Mouse (Mus musculus) megakaryocyte, embryonic 14.5 days (primary cell): ENCODE results near the gene Mtss1l. TPM values are rescaled to one million over a fixed set of nuclear protein-coding genes. Genes with fewer than 3 reads are reported as not detected.

ENCODE experiments used
- H3K27me3 ChIP-seq: replicated peaks from 2 replicates; pipeline ENCODE3; 2012; ENCODE audit warnings: inconsistent platforms
- H3K36me3 ChIP-seq: replicated peaks from 2 replicates; pipeline ENCODE3; 2012; ENCODE audit warnings: low read length, inconsistent platforms, mixed read lengths
- H3K4me1 ChIP-seq: 2 replicates; pipeline ENCODE4 v1.6.1; 2012; ENCODE audit warnings: inconsistent platforms
- H3K4me3 ChIP-seq: replicated peaks from 2 replicates; pipeline ENCODE3; 2012; ENCODE audit warnings: moderate library complexity, mild to moderate bottlenecking, inconsistent platforms
- H3K9me3 ChIP-seq: 2 replicates; pipeline ENCODE4 v1.6.1; 2012; ENCODE audit warnings: inconsistent platforms
- FLI1 ChIP-seq: IDR thresholded peaks from 2 replicates; pipeline ENCODE4 v1.6.1; 2012; ENCODE audit warnings: low read length, inconsistent platforms, mixed read lengths
- GATA1 ChIP-seq: IDR thresholded peaks from 3 replicates; pipeline ENCODE4 v1.6.1; 2012; ENCODE audit warnings: mixed read lengths, low read length, inconsistent platforms, borderline replicate concordance
- polyA plus RNA-seq: library from polyadenylated mRNA; stranded (reverse); fragments of >175 nt; gene quantifications from 2 replicates; pipeline ENCODE4 v1.2.3, GENCODE M21; 2012; ENCODE audit warnings: low replicate concordance; ENCODE audit not compliant: insufficient read depth

Gene Mtss1l
- polyA plus RNA-seq, 1 experiment, result 149 TPM

DNA sequence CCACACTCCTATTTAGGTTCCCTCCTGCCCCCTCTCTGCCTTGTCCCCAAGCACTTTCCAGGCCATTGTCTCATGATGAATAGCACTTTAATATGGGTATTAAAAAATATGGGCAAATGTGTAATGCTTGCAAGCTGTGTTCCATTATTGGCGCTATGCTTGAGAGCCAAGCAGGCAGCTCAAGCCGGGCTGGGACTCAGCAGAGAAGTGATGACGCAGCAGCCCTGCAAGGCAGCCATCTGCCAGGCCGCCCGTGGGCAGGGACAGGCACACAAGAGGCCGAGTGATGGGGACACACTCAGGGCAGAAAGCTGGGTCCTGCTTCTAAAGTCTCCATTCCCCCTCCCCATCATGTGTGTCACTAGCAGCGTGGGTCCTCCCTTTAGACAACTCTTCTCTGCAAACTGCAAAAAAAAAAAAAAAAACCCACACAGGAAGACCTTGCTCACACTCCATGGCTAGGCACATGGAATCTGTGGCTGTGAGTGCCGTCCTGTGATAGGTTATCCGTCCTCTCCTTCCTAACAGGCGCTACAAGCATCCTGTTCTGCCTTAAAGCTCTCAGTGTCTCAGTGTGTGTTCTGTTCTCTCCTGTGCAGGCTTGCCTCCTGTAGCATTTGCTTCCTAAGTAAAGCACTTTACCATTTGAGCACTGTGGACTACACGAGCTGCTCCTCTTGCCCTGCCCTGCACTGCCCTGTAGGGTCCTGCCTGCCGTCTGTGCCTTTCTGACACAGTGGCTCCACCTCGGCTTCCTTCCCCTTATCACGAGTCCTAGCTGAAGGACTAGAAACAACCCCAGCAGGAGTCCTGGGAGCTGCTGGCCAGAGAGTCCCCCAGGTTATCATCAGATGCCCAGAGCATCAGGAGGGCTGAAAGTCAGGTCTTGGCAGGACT lies 15.6 kb upstream of the Mtss1l start:
- peaks cover 74% of the 10 kb centered on the region for H3K36me3 ChIP-seq
- H3K9me3 ChIP-seq, result no peaks in the 10 kb centered on the region
- H3K4me1 ChIP-seq, result peaks cover 100% of the 10 kb centered on the region
- no peaks in the 10 kb centered on the region for H3K27me3 ChIP-seq
- peak overlapping the region; percentile 76 for H3K4me3 ChIP-seq
- TF ChIP-seq FLI1 (no peak), GATA1 (peak; percentile 90; the same call in 1 of the 3 replicates)

DNA sequence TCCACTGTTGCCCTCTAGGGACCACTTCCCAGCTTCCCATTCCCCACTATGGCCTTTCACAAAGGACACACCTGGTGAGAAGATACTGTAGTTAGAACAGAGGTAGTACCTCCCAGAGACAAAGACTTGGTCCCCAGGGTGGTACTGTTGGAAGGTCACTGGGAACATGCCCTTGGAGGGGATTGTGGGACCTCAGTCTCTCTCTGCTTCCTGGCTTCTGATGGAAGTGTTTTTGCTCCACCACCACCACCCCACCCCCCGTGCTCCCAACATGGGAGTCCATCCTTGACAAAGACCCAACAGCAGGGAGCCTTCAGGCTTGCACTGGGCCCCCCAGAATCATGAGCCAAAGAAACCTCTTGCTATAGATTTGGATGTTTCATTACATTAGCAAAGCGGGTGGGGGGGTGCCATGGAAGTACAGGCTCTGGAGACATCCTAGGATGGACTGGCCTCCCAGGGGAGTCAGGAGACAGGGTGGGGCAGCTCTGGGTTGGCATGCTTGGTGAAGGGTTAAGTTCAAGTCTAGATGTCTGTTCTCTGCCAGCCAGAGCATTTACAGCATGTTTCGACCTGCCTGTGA lies 14.9 kb upstream of the Mtss1l start:
- Histone ChIP-seq H3K4me1 (peaks cover 100% of the 10 kb centered on the region), H3K36me3 (peaks cover 74% of the 10 kb centered on the region), H3K9me3 (no peaks in the 10 kb centered on the region), H3K27me3 (no peaks in the 10 kb centered on the region), H3K4me3 (peak overlapping the region; percentile 76)
- TF ChIP-seq GATA1, result no peak
- no peak for TF ChIP-seq FLI1

DNA sequence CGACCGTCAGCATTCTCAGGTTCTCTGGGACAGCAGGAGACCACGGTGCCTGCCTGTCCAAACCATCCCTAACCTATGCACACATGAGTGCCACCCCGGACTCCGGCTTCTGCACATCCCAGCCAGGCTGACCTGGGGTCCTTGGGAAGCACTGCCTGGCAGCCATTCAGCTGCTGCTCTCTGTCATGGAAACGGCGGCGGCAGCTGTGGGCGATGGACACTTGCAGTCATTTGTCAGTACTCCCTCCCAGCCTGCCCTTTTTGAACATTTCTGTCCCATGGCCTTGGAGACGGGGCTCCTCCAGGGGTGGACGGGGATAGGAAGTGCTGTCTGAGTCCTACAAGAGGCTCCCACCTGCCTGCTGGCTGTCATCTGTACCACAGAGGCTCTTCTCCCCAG lies 12.8 kb upstream of the Mtss1l start:
- Histone ChIP-seq H3K4me3 (no peak overlapping the region), H3K4me1 (peaks cover 100% of the 10 kb centered on the region), H3K27me3 (no peaks in the 10 kb centered on the region), H3K9me3 (no peaks in the 10 kb centered on the region), H3K36me3 (peaks cover 76% of the 10 kb centered on the region)
- TF ChIP-seq FLI1 (no peak), GATA1 (no peak)

DNA sequence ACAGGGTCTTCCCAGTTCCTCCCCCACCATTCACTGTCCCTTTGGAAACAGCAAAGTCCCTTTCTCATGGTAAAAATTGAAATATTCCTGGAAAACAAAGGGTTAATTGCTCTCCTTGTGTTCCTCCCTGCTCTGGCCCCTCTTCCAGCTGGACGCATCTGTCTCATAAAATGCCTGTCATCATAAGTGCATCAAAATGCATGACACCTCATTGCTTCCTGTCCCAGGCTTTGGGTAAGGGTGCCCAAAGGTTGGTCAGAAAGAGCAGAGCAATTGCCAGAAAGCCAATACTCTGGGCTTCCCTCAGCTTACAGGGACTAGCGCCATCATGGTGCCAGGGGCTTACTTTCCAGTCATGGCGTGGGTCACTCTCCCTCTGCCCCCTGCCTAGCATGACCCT lies 10.7 kb upstream of the Mtss1l start:
- H3K4me3 ChIP-seq, result no peak overlapping the region
- H3K27me3 ChIP-seq, result no peaks in the 10 kb centered on the region
- peaks cover 83% of the 10 kb centered on the region for H3K36me3 ChIP-seq
- peaks cover 93% of the 10 kb centered on the region for H3K4me1 ChIP-seq
- TF ChIP-seq GATA1 (no peak), FLI1 (no peak)
- H3K9me3 ChIP-seq, result no peaks in the 10 kb centered on the region

DNA sequence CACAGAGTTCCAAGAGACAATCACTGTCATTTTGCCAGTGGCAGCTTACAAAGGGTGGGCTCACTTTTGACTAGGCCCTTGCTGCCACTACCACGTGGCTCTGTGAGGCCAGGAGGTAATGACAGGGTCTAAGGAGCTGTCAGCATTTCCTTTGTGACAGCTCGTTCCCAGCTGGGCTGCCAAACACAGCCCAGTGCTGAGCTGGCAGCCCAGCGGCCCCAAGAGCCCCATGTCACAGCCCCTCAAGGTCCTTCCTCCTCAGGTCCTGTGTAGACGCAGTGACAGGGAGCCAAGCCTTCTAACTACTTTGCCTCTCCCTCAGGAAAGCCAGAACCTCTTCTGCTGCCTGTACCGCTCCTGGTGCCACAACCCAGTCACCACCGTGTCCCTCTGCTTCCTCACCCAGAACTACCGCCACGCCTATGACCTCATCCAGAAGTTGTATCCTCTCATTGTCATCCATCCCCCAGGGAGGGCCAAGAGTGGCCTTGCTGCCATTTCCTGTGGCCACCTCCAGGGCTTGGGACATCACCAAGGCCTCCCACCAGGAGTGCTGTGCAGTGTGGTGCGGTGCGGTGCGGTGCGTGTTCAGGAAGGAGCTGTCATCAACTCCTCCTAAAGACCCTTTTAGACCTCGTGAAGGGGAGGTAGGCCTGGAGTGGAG lies 9.9 kb upstream of the Mtss1l start:
- TF ChIP-seq FLI1 (no peak), GATA1 (no peak)

DNA sequence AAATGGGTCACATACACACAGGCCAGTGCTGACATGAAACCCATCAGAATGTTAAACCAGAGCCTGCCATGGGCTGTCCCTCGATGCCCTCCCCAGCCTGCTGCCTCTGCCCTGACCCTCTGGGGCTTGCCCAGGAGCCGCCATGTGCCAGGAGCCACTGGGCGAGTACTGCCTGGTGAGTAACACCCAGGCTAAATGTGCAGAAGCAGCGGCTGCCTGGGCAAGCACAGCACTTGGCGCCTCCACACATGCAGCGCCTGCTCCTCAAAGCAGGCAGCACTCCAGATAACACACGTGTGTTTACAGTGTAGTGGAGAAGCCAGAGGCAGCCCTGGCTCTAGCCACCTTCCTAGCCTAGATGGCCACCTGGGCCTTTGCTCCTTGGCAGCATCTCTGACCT lies 8.2 kb upstream of the Mtss1l start:
- H3K4me1 ChIP-seq, result peaks cover 92% of the 10 kb centered on the region
- H3K27me3 ChIP-seq, result no peaks in the 10 kb centered on the region
- TF ChIP-seq FLI1, result no peak
- TF ChIP-seq GATA1, result no peak
- peaks cover 97% of the 10 kb centered on the region for H3K36me3 ChIP-seq
- no peaks in the 10 kb centered on the region for H3K9me3 ChIP-seq
- H3K4me3 ChIP-seq, result no peak overlapping the region

More for the DNA sequence above, 9.9 kb upstream of the Mtss1l start:
- peaks cover 91% of the 10 kb centered on the region for H3K36me3 ChIP-seq
- H3K9me3 ChIP-seq, result no peaks in the 10 kb centered on the region
- no peaks in the 10 kb centered on the region for H3K27me3 ChIP-seq
- H3K4me3 ChIP-seq, result peak overlapping the region; percentile 54
- H3K4me1 ChIP-seq, result peaks cover 92% of the 10 kb centered on the region

DNA sequence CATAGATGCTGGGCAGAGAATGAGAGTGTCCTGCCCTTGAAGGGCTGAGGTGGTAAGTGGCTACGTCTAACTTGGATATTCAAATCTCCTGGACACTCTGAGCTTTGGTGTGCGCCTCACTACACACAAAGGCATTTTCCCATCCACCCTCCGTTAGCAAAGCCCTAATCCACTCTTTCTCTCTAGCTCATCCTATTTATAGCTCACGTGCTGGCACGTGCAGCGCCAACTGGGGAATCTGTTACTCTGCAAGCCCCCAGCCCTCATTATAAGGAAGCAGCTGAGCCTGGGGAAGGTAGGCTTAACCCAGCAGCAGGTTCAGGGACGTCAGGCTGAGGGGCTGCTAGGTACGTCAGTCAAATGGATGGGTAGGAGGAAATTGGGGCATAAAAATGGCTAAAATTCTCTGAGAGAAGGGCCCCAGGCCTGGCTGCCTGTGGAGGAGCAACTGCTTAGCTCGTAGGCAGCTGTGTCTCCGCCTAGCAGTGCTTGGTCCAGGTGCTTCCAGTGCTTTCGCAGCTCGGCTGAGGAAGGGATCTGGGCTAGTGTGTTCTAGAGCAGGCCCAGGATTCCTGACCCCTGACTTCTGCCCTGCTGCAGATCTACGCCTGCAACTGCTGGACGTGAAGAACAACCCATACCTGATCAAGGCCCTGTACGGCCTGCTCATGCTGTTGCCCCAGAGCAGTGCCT lies 6.3 kb upstream of the Mtss1l start:
- peaks cover 92% of the 10 kb centered on the region for H3K4me1 ChIP-seq
- H3K4me3 ChIP-seq, result no peak overlapping the region
- TF ChIP-seq GATA1, result no peak
- no peaks in the 10 kb centered on the region for H3K27me3 ChIP-seq
- no peaks in the 10 kb centered on the region for H3K9me3 ChIP-seq
- peaks cover 96% of the 10 kb centered on the region for H3K36me3 ChIP-seq

DNA sequence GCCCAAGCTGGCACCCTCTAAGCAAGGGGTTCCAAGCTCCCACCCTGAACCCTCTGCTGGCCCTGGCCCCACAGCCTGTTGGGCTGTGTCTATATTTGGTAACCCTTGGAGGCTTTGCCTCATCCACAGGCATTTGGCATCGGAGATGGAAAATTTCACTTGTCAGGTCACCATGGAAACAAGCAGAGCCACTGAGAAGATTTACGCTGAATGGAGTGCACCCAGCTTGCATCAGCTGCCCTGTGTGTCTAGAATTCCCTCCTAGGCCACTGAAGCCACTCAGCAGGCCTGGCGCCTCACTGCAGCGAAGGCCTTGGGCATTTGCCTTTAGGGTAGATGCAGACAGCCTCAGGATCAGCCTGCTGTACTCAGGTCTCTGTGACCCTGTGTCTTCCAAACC lies 5.2 kb upstream of the Mtss1l start:
- Histone ChIP-seq H3K4me3 (no peak overlapping the region), H3K36me3 (peaks cover 89% of the 10 kb centered on the region), H3K4me1 (peaks cover 92% of the 10 kb centered on the region), H3K9me3 (no peaks in the 10 kb centered on the region), H3K27me3 (no peaks in the 10 kb centered on the region)
- TF ChIP-seq FLI1 (no peak), GATA1 (no peak)

DNA sequence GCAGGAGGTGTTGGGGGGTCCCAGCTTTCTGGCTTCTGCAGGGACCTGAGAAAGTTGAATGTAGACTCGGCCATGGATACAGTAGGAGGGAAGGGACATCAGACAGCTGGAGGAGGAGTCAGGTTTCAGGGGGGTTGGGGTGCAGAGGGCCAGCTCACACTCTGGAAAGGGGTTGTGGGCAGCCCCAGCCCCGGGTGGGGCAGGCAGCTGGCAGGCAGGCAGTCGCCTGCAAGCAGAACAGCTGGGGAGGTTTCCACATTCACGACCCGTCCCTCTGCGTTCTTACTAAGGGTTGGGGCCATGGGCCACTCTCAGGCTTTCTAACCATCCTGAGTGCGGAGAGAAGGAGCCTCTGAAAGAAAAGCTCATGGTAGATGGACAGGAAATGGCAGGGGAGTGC lies 4.1 kb upstream of the Mtss1l start:
- Histone ChIP-seq H3K4me1 (peaks cover 85% of the 10 kb centered on the region), H3K36me3 (peaks cover 78% of the 10 kb centered on the region)
- no peak for TF ChIP-seq GATA1
- TF ChIP-seq FLI1, result no peak

More for the DNA sequence above, 4.1 kb upstream of the Mtss1l start:
- no peaks in the 10 kb centered on the region for H3K9me3 ChIP-seq
- no peak overlapping the region for H3K4me3 ChIP-seq
- H3K27me3 ChIP-seq, result no peaks in the 10 kb centered on the region
